Mouse (Mus musculus) MEL (cell line): ENCODE data around the gene Hook1. TPM values are rescaled to one million over a fixed set of nuclear protein-coding genes. Genes with fewer than 3 reads are reported as not detected.
"Not testable (repeated sequence)": the region's sequence is repeated elsewhere in the genome, so short reads cannot be mapped to it uniquely, and the experiment has no call there.

Experiments
- DNase-seq: peaks from one replicate; pipeline ENCODE4 v3.0.0; 2011; ENCODE audit warnings: low read depth, low spot score
- H3K27ac ChIP-seq: 2 replicates; pipeline ENCODE4 v1.5.1; 2012; ENCODE audit warnings: low read depth, mild to moderate bottlenecking, control low read depth, low read length, moderate library complexity; ENCODE audit not compliant: control insufficient read depth
- H3K27me3 ChIP-seq, 2 experiments: fragments of 150-350 bp in 1 of 2; sonication (generic) in 1 of 2; 2 replicates each; pipeline ENCODE4 v1.6.1; 2012; ENCODE audit warnings: low read length in 2 of 2, mild to moderate bottlenecking in 2 of 2, improper control_type of control experiment in 1 of 2, moderate library complexity in 1 of 2; ENCODE audit not compliant: insufficient read depth in 2 of 2, control insufficient read depth in 1 of 2
- H3K36me3 ChIP-seq, 2 experiments: 2 replicates each; pipeline ENCODE4 v1.6.1; 2012 to 2014; ENCODE audit warnings: low read length in 2 of 2, improper control_type of control experiment in 1 of 2, inconsistent platforms in 1 of 2, mild to moderate bottlenecking in 1 of 2; ENCODE audit not compliant: insufficient read depth in 2 of 2, control insufficient read depth in 1 of 2
- H3K4me1 ChIP-seq, 2 experiments: fragments of 150-350 bp in 1 of 2; sonication (generic) in 1 of 2; 2 replicates each; pipeline ENCODE4 v1.6.1; 2012; ENCODE audit warnings: low read length in 2 of 2, improper control_type of control experiment in 1 of 2, mild to moderate bottlenecking in 1 of 2; ENCODE audit not compliant: insufficient read depth in 2 of 2, control insufficient read depth in 1 of 2
- H3K4me3 ChIP-seq, 2 experiments: fragments of 150-350 bp in 1 of 2; sonication (generic) in 1 of 2; 2 replicates each; pipeline ENCODE4 v1.5.1; 2012; ENCODE audit warnings: low read depth in 2 of 2, low read length in 2 of 2, mild to moderate bottlenecking in 2 of 2, moderate library complexity in 2 of 2, control low read depth in 1 of 2, improper control_type of control experiment in 1 of 2; ENCODE audit not compliant: control insufficient read depth in 1 of 2, insufficient read depth in 1 of 2
- H3K79me2 ChIP-seq: 2 replicates; pipeline ENCODE4 v1.6.1; 2012; ENCODE audit warnings: mild to moderate bottlenecking, low read length, moderate library complexity; ENCODE audit not compliant: control insufficient read depth, poor library complexity, insufficient read depth
- H3K9ac ChIP-seq: 2 replicates; pipeline ENCODE4 v1.6.1; 2012; ENCODE audit warnings: low read depth, mild to moderate bottlenecking, control low read depth, low read length, moderate library complexity; ENCODE audit not compliant: control insufficient read depth, poor library complexity, severe bottlenecking
- H3K9me3 ChIP-seq: fragments of 150-350 bp; sonication (generic); replicated peaks from 2 replicates; pipeline ENCODE4 v1.6.1; 2012; ENCODE audit warnings: mild to moderate bottlenecking, low read length, improper control_type of control experiment, moderate library complexity; ENCODE audit not compliant: insufficient read depth
- BHLHE40 ChIP-seq: IDR thresholded peaks from 2 replicates; pipeline ENCODE4 v1.6.1; 2012; ENCODE audit warnings: low read depth, mild to moderate bottlenecking, inconsistent platforms, low read length, improper control_type of control experiment, borderline replicate concordance
- ETS1 ChIP-seq: IDR thresholded peaks from 2 replicates; pipeline ENCODE4 v1.6.1; 2012; ENCODE audit warnings: low read depth, mild to moderate bottlenecking, inconsistent platforms, low read length, improper control_type of control experiment, moderate library complexity
- GABPA ChIP-seq: IDR thresholded peaks from 2 replicates; pipeline ENCODE4 v1.6.1; 2012; ENCODE audit warnings: low read depth, mild to moderate bottlenecking, inconsistent platforms, low read length, improper control_type of control experiment, moderate library complexity
- MAFK ChIP-seq: IDR thresholded peaks from 2 replicates; pipeline ENCODE4 v1.6.1; 2011; ENCODE audit warnings: low read depth, mild to moderate bottlenecking, low read length, improper control_type of control experiment, borderline replicate concordance
- MAX ChIP-seq: IDR thresholded peaks from 2 replicates; pipeline ENCODE4 v1.6.1; 2011; ENCODE audit warnings: low read length, improper control_type of control experiment
- MEF2A ChIP-seq: IDR thresholded peaks from 2 replicates; pipeline ENCODE4 v1.6.1; 2014; ENCODE audit warnings: low read depth, mild to moderate bottlenecking, inconsistent platforms, low read length, improper control_type of control experiment; ENCODE audit not compliant: poor library complexity, insufficient replicate concordance, severe bottlenecking; ENCODE audit errors: extremely low read depth
- MYB ChIP-seq: IDR thresholded peaks from 2 replicates; pipeline ENCODE4 v1.6.1; 2011; ENCODE audit warnings: mild to moderate bottlenecking, low read depth, low read length, improper control_type of control experiment
- MYC ChIP-seq: IDR thresholded peaks from 2 replicates; pipeline ENCODE4 v1.6.1; 2011; ENCODE audit warnings: low read depth, mild to moderate bottlenecking, low read length, improper control_type of control experiment, moderate library complexity
- NELFE ChIP-seq: IDR thresholded peaks from 2 replicates; pipeline ENCODE4 v1.6.1; 2011; ENCODE audit warnings: low read depth, low read length, improper control_type of control experiment
- NRF1 ChIP-seq: IDR thresholded peaks from 2 replicates; pipeline ENCODE4 v1.6.1; 2014; ENCODE audit warnings: low read depth, mild to moderate bottlenecking, inconsistent platforms, low read length, improper control_type of control experiment, moderate library complexity; ENCODE audit not compliant: poor library complexity, insufficient read depth, severe bottlenecking
- POLR2A ChIP-seq, 2 experiments: IDR thresholded peaks; 2 replicates each; pipeline ENCODE4 v1.6.1; 2011 to 2012; ENCODE audit warnings: low read length in 2 of 2, mild to moderate bottlenecking in 2 of 2, control low read depth in 1 of 2, improper control_type of control experiment in 1 of 2, low read depth in 1 of 2, moderate library complexity in 1 of 2; ENCODE audit not compliant: control insufficient read depth in 1 of 2, insufficient read depth in 1 of 2, poor library complexity in 1 of 2
- POLR2AphosphoS2 ChIP-seq: IDR thresholded peaks from 2 replicates; pipeline ENCODE4 v1.6.1; 2011; ENCODE audit warnings: low read length, improper control_type of control experiment
- RCOR1 ChIP-seq: IDR thresholded peaks from 2 replicates; pipeline ENCODE4 v1.6.1; 2012; ENCODE audit warnings: low read depth, mild to moderate bottlenecking, inconsistent platforms, low read length, improper control_type of control experiment
- SIN3A ChIP-seq: IDR thresholded peaks from 2 replicates; pipeline ENCODE4 v1.6.1; 2012; ENCODE audit warnings: low read length, improper control_type of control experiment, inconsistent platforms
- SMC3 ChIP-seq: IDR thresholded peaks from 2 replicates; pipeline ENCODE4 v1.6.1; 2011; ENCODE audit warnings: low read depth, low read length, improper control_type of control experiment
- TCF12 ChIP-seq: IDR thresholded peaks from 2 replicates; pipeline ENCODE4 v1.6.1; 2014; ENCODE audit warnings: low read depth, mild to moderate bottlenecking, inconsistent platforms, low read length, improper control_type of control experiment, moderate library complexity
- ZKSCAN1 ChIP-seq: IDR thresholded peaks from 2 replicates; pipeline ENCODE4 v1.6.1; 2012; ENCODE audit warnings: low read depth, mild to moderate bottlenecking, inconsistent platforms, low read length, improper control_type of control experiment, moderate library complexity
- ZMIZ1 ChIP-seq: IDR thresholded peaks from 2 replicates; pipeline ENCODE4 v1.6.1; 2012; ENCODE audit warnings: low read depth, mild to moderate bottlenecking, inconsistent platforms, low read length, improper control_type of control experiment, moderate library complexity
- polyA plus RNA-seq, 2 experiments: library from polyadenylated mRNA; stranded (reverse) in 1 of 2; unstranded in 1 of 2; fragments of >175 nt in 1 of 2; fragments of >200 nt in 1 of 2; gene quantifications; 2 replicates each; pipeline versions ENCODE4 v1.2.1 to v1.2.4; 2012; ENCODE audit warnings: low replicate concordance in 2 of 2, low read depth in 1 of 2; ENCODE audit not compliant: insufficient read length in 2 of 2, insufficient read depth in 1 of 2, missing spikeins in 1 of 2
- total RNA-seq: library from RNA; depleted of rRNA; stranded (reverse); fragments of 300-350 nt; gene quantifications from 2 replicates; pipeline ENCODE4 v1.2.3, GENCODE M21; 2012

The Hook1 gene
- total and polyA plus RNA-seq, 3 experiments: not detected

DNA sequence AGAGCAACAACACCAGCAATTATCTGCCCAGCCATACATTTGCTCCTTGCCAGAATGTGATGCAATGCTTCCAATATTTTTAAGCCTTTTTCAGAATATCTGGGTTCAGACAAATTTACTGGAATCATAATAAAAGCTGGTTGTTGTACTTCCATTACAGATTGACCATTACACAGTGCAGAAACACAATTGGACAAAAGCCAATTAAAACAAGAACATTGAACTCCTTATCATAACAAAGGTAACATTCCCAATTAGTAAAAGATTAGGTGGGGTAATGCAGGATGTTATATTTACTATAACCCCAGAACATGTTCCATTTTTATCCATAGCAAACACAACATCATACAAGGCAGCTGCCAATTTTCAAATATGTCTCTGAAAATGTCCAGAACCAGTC is 13.7 kb upstream of the Hook1 start:
- H3K27me3 ChIP-seq: no peaks in the 10 kb centered on the region
- H3K9me3 ChIP-seq: no peaks in the 10 kb centered on the region
- H3K36me3 ChIP-seq: no peaks in the 10 kb centered on the region
- H3K27ac ChIP-seq: no peak overlapping the region
- H3K4me3 ChIP-seq: no peak overlapping the region
- DNase-seq: no peak
- H3K4me1 ChIP-seq: no peaks in the 10 kb centered on the region
- no peak overlapping the region for H3K9ac ChIP-seq
- H3K79me2 ChIP-seq: no peaks in the 10 kb centered on the region
- TF ChIP-seq MYC (no peak), ZMIZ1 (no peak), NELFE (no peak), ZKSCAN1 (no peak), NRF1 (no peak), MAFK (no peak), RCOR1 (no peak), ETS1 (no peak), SIN3A (no peak), MAX (no peak), MEF2A (no peak), POLR2AphosphoS2 (no peak), MYB (no peak), SMC3 (no peak), GABPA (no peak), BHLHE40 (no peak), POLR2A (IDR thresholded peaks at IDR 0.05; ENCODE audit: control insufficient read depth in 1 of 2, insufficient read depth in 1 of 2, low read depth in 1 of 2, low read length in 2 of 2, poor library complexity in 1 of 2) (no peak), TCF12 (no peak)

DNA sequence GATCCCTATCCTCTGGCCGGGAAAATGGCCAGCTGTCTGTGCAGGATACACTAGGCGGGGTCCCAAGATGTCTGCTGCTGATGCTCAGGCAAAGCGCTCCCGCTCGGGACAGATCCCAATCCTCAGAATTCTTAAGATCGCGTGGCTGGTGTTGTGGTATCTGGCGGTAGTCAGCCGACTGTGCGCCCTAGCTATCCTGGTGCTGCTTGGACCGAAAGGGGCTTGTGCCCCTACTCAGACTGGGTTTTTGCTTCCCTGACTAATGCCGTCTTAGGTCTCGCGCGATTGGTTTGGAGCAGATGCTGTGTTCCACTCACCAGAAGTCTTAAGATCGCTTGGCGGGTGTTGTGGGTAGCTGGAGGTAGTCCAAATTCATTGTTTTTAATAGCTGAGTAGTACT is 15.2 kb downstream of the Hook1 start:
- not testable (repeated sequence) for H3K9ac ChIP-seq

More for the DNA sequence above, 15.2 kb downstream of the Hook1 start:
- not testable (repeated sequence) for H3K4me1 ChIP-seq, H3K27me3 ChIP-seq, H3K4me3 ChIP-seq, DNase-seq, H3K9me3 ChIP-seq, H3K36me3 ChIP-seq, H3K27ac ChIP-seq, H3K79me2 ChIP-seq
